Mouse (Mus musculus) spleen, adult 18-20 months (tissue): ENCODE measurements at regions not wholly inside any gene's neighbourhood (a gene's known extent, or its start where the extent isn't known, plus 50 kb on each side); places are given as distances from the start of the nearest gene placed in this dataset.

Source experiments
- DNase-seq, 2 experiments: peaks; one replicate each; pipeline ENCODE4 v3.0.0; 2022; ENCODE audit warnings: mixed read lengths in 2 of 2

- no peak for DNase-seq
Observed at GRCm38 (mm10) chr9:78917336-78917735, 302.0 kb downstream of the Cd109 start.

GRCm38 (mm10) chr9:78925977-78926593, 310.7 kb downstream of the Cd109 start:
- no peak for DNase-seq

- DNase-seq: no peak
Observed at GRCm38 (mm10) chr9:78941648-78942047, 326.3 kb downstream of the Cd109 start.

GRCm38 (mm10) chr9:78964813-78965212, 349.5 kb downstream of the Cd109 start:
- no peak for DNase-seq

GRCm38 (mm10) chr9:78965226-78965950, 350.0 kb downstream of the Cd109 start:
- no peak for DNase-seq

GRCm38 (mm10) chr9:78971731-78972130, 356.4 kb downstream of the Cd109 start:
- no peak for DNase-seq

- no peak for DNase-seq
Observed at GRCm38 (mm10) chr9:78983734-78984133, 368.4 kb downstream of the Cd109 start.

GRCm38 (mm10) chr9:78985184-78985864, 370.0 kb downstream of the Cd109 start:
- DNase-seq: no peak

- no peak for DNase-seq
Observed at GRCm38 (mm10) chr9:78991310-78991709, 376.0 kb downstream of the Cd109 start.

- no peak for DNase-seq
Observed at GRCm38 (mm10) chr9:79001081-79001480, 385.7 kb downstream of the Cd109 start.

GRCm38 (mm10) chr9:79001930-79002329, 386.6 kb downstream of the Cd109 start:
- no peak for DNase-seq

- no peak for DNase-seq
Observed at GRCm38 (mm10) chr9:79004296-79004980, 389.1 kb downstream of the Cd109 start.

- DNase-seq: no peak
Observed at GRCm38 (mm10) chr9:79022291-79022690, 406.9 kb downstream of the Cd109 start.

- DNase-seq: no peak
Observed at GRCm38 (mm10) chr9:79028234-79028633, 412.9 kb downstream of the Cd109 start.

GRCm38 (mm10) chr9:79029456-79029855, 414.1 kb downstream of the Cd109 start:
- DNase-seq: no peak

- DNase-seq: no peak
Observed at GRCm38 (mm10) chr9:79035677-79036076, 420.3 kb downstream of the Cd109 start.

- DNase-seq: no peak
Observed at GRCm38 (mm10) chr9:79037054-79037453, 421.7 kb downstream of the Cd109 start.

GRCm38 (mm10) chr9:79038971-79039370, 423.6 kb downstream of the Cd109 start:
- DNase-seq: no peak

GRCm38 (mm10) chr9:79044344-79044743, 429.0 kb downstream of the Cd109 start:
- DNase-seq: no peak

GRCm38 (mm10) chr9:79045314-79045713, 430.0 kb downstream of the Cd109 start:
- DNase-seq: no peak

- no peak for DNase-seq
Observed at GRCm38 (mm10) chr9:79071961-79072360, 456.6 kb downstream of the Cd109 start.

GRCm38 (mm10) chr9:79109611-79110010, 494.3 kb downstream of the Cd109 start:
- DNase-seq: no peak

GRCm38 (mm10) chr9:79111326-79111725, 496.0 kb downstream of the Cd109 start:
- no peak for DNase-seq
